Mouse (Mus musculus): Measurements from ENCODE around the gene Polr3e.
"Not testable (repeated sequence)": the region's sequence is repeated elsewhere in the genome, so short reads cannot be mapped to it uniquely, and the experiment has no call there.

Polr3e gene

GRCm38 (mm10) chr7:120911268-120911667 lies 6.3 kb upstream of the Polr3e start:
- DNase-seq (ENCODE audit: low spot score): not testable (repeated sequence)

- DNase-seq (ENCODE audit: low spot score): peak; percentile 39
These were observed 4.2 kb upstream of the Polr3e start for GRCm38 (mm10) chr7:120913332-120913731.

GRCm38 (mm10) chr7:120916262-120916875 lies 1.2 kb upstream of the Polr3e start:
- DNase-seq (ENCODE audit: low spot score): no peak

GRCm38 (mm10) chr7:120917279-120917591 lies 309 bp upstream of the Polr3e start:
- DNase-seq (ENCODE audit: low spot score): no peak

- DNase-seq (ENCODE audit: low spot score): peak; percentile 88
These were observed 1.0 kb downstream of the Polr3e start for GRCm38 (mm10) chr7:120918526-120918962.

GRCm38 (mm10) chr7:120933110-120933509 lies 15.6 kb downstream of the Polr3e start:
- no peak for DNase-seq (ENCODE audit: low spot score)

GRCm38 (mm10) chr7:120933680-120934195 lies 16.2 kb downstream of the Polr3e start:
- peak; percentile 87 for DNase-seq (ENCODE audit: low spot score)

GRCm38 (mm10) chr7:120934716-120935115 lies 17.2 kb downstream of the Polr3e start:
- peak; percentile 68 for DNase-seq (ENCODE audit: low spot score)

- no peak for DNase-seq (ENCODE audit: low spot score)
These were observed 19.0 kb downstream of the Polr3e start for GRCm38 (mm10) chr7:120936522-120936921.

GRCm38 (mm10) chr7:120938206-120938605 lies 20.7 kb downstream of the Polr3e start:
- no peak for DNase-seq (ENCODE audit: low spot score)

- no peak for DNase-seq (ENCODE audit: low spot score)
These were observed 22.8 kb downstream of the Polr3e start for GRCm38 (mm10) chr7:120940343-120940742.

- DNase-seq (ENCODE audit: low spot score): no peak
These were observed 23.7 kb downstream of the Polr3e start for GRCm38 (mm10) chr7:120941214-120941613.

GRCm38 (mm10) chr7:120942506-120942905 lies 25.0 kb downstream of the Polr3e start:
- no peak for DNase-seq (ENCODE audit: low spot score)

- DNase-seq (ENCODE audit: low spot score): no peak
These were observed 26.5 kb downstream of the Polr3e start for GRCm38 (mm10) chr7:120943936-120944509.

- DNase-seq (ENCODE audit: low spot score): not testable (repeated sequence)
These were observed 36.0 kb downstream of the Polr3e start for GRCm38 (mm10) chr7:120953591-120953990.

GRCm38 (mm10) chr7:120960116-120960515 lies 42.6 kb downstream of the Polr3e start:
- DNase-seq (ENCODE audit: low spot score): no peak

GRCm38 (mm10) chr7:120960601-120961000 lies 43.1 kb downstream of the Polr3e start:
- no peak for DNase-seq (ENCODE audit: low spot score)

GRCm38 (mm10) chr7:120961893-120962292 lies 44.3 kb downstream of the Polr3e start:
- no peak for DNase-seq (ENCODE audit: low spot score)

- DNase-seq (ENCODE audit: low spot score): no peak
These were observed 45.6 kb downstream of the Polr3e start for GRCm38 (mm10) chr7:120963126-120963525.

GRCm38 (mm10) chr7:120969221-120969620 lies 51.7 kb downstream of the Polr3e start:
- no peak for DNase-seq (ENCODE audit: low spot score)

- no peak for DNase-seq (ENCODE audit: low spot score)
These were observed 52.6 kb downstream of the Polr3e start for GRCm38 (mm10) chr7:120970112-120970511.

- DNase-seq (ENCODE audit: low spot score): not testable (repeated sequence)
These were observed 54.9 kb downstream of the Polr3e start for GRCm38 (mm10) chr7:120972471-120972870.

- DNase-seq (ENCODE audit: low spot score): no peak
These were observed 56.5 kb downstream of the Polr3e start for GRCm38 (mm10) chr7:120974001-120974400.

GRCm38 (mm10) chr7:120977063-120977462 lies 59.5 kb downstream of the Polr3e start:
- peak; percentile 42 for DNase-seq (ENCODE audit: low spot score)
